Mouse (Mus musculus): Measurements from ENCODE around the gene 1700123K08Rik. TPM values are rescaled to one million over a fixed set of nuclear protein-coding genes. Genes with fewer than 3 reads are reported as not detected.
"Not testable (repeated sequence)": the region's sequence is repeated elsewhere in the genome, so short reads cannot be mapped to it uniquely, and the experiment has no call there.

1700123K08Rik gene
- not detected for total RNA-seq (2021)

DNA sequence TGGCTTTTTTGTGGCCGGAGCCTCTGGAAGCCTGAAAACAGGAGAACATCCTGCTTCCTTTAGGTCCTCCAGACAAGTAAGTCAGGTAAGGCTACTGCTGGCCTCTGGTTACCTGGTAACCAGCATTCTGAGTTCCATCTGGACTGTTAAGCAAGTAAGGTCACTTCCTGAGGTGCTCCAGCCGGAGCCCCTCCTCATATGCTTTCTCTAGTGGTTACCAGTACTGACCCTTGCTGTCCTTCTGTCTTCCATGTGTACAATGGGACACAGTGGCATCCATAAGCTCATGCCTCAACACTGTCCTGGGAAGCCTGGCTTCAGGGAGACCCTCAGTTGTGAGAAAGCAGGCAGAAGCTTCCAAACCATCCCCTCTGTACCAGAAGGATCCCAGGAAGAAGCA, at the start of gene 1700123K08Rik:
Gene 1700123K08Rik, minus strand, starts transcription at position 101 of the 400 bp plus-strand sequence.
- intact Hi-C loops (cut with DNase I); DNase-seq: not testable (repeated sequence)

DNA sequence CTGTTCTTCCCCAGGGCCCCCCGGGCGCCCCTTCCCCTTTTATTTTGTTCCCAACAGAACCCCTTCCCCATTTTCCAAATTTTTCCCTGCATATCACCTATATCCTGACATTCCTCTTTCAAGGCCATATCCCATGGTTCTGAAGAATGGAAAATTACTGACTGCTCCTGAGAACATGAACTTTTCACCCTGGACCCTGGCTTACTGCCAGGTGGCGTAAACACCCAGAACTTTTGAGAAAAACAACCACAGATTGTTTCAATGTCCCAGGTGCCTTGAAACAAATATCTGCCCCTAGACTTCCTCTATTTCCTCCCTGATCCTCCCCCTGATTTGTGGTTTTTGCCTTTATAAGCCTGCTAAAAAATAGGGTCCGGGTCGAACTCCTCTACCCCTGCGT, 22.9 kb upstream of the 1700123K08Rik start:
- intact Hi-C loops (cut with DNase I) = no loop called here
- no peak for DNase-seq

DNA sequence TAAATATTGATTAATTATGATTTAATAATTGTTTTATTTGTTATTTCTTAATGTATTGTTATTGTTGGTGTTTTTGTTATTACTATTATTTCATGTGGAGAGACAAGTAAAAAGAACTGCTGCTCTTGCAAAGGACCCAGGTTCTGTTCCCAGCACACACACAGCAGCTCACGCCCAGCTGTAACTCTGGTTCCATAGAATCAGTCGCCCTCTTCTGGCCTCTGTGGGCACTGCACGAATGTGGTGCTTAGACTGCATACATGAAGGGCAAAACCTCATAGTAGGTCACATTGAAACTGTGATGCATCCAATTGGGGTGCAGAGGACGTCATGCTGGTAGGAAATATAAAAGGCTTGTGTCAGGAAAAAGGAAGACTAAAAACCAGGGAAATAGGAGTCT, 7.1 kb upstream of the 1700123K08Rik start:
- peak; percentile 4 to 33 for DNase-seq
- intact Hi-C loops (cut with DNase I) = no loop called here

DNA sequence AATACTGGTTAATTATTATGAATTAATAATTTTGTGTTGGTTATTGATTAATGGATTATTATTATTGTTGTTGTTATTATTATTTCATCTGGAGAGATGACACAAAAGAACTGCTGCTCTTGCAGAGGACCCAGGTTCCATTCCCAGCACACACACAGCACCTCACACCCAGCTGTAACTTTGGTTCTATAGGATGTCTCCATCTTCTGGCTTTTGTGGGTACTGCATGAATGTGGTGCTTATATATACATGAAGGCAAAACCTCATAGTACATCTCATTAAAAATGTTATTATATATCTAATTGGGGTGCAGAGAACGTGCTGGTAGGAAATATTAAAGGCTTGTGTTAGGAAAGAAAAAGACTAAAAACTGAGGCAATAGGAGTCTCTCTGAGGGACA, 11.8 kb downstream of the 1700123K08Rik start:
- DNase-seq = no peak

DNA sequence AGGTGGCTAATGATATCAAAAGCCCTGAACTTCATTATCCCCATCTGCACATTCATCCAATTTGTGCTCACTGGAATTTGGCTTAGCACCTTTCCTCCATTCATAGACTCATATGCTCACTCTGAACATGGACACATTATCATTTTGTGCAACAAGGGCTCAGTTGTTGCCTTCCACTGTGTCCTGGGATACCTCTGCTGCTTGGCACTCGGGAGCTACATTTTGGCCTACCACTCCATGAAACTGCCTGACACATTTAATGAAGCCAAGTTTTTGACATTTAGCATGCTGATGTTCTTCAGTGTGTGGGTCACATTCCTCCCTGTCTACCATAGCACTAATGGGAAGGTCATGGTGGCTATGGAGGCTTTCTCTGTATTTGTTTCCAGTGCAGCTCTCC, 32.0 kb downstream of the 1700123K08Rik start:
- intact Hi-C loops (cut with DNase I) = no loop called here
- peak; percentile 15 to 17 for DNase-seq

More for the DNA sequence above, 11.8 kb downstream of the 1700123K08Rik start:
- intact Hi-C loops (cut with DNase I) = no loop called here

Small RNA genes within 50 kb of the gene (microRNA-seq; reads per million reads assigned to microRNA genes)
- 0 reads per million in 2 experiments for gene Gm24082

Other genes starting within 250 kb of the 1700123K08Rik start
- gene Pvrig, start 222.8 kb downstream of the 1700123K08Rik start, total RNA-seq (2021) = not detected
- 1 to 10 TPM; 7.3 to 8.3 TPM for gene Zfp157, start 123.2 kb downstream of the 1700123K08Rik start, total RNA-seq (2021)
- 10 to 100 TPM; 27.2 to 30.6 TPM for gene Zfp68, start 55.0 kb upstream of the 1700123K08Rik start, total RNA-seq (2021)
- gene A430033K04Rik, start 58.1 kb upstream of the 1700123K08Rik start, total RNA-seq (2021) = 1 to 10 TPM; 6.2 to 6.3 TPM
- 10 to 100 TPM; 11.2 to 14.7 TPM for gene Fam20c, start 189.8 kb upstream of the 1700123K08Rik start, total RNA-seq (2021)

All from heart, postnatal 10 days (tissue).